Mouse (Mus musculus) MEL (cell line): ENCODE data around the gene Grcc10.

Experiments used
- CTCF ChIP-seq, 3 experiments: IDR thresholded peaks in 2 of 3; conservative IDR thresholded peaks in 1 of 3; 2 replicates each; pipeline ENCODE4 v1.5.1; 2011 to 2012; ENCODE audit warnings: low read length in 3 of 3, low read depth in 2 of 3, mild to moderate bottlenecking in 2 of 3, improper control_type of control experiment in 1 of 3, inconsistent platforms in 1 of 3, mixed read lengths in 1 of 3, moderate library complexity in 1 of 3; ENCODE audit not compliant: control insufficient read depth in 1 of 3, insufficient read depth in 1 of 3, poor library complexity in 1 of 3, severe bottlenecking in 1 of 3
- JUND ChIP-seq: IDR thresholded peaks from 2 replicates; pipeline ENCODE4 v1.6.1; 2011; ENCODE audit warnings: low read depth, mild to moderate bottlenecking, improper control_type of control experiment, low read length
- POLR2A ChIP-seq, 2 experiments: IDR thresholded peaks; 2 replicates each; pipeline ENCODE4 v1.6.1; 2011 to 2012; ENCODE audit warnings: low read length in 2 of 2, mild to moderate bottlenecking in 2 of 2, control low read depth in 1 of 2, improper control_type of control experiment in 1 of 2, low read depth in 1 of 2, moderate library complexity in 1 of 2; ENCODE audit not compliant: control insufficient read depth in 1 of 2, insufficient read depth in 1 of 2, poor library complexity in 1 of 2
- RCOR1 ChIP-seq: IDR thresholded peaks from 2 replicates; pipeline ENCODE4 v1.6.1; 2012; ENCODE audit warnings: low read depth, mild to moderate bottlenecking, inconsistent platforms, low read length, improper control_type of control experiment
- SIN3A ChIP-seq: IDR thresholded peaks from 2 replicates; pipeline ENCODE4 v1.6.1; 2012; ENCODE audit warnings: low read length, improper control_type of control experiment, inconsistent platforms

DNA sequence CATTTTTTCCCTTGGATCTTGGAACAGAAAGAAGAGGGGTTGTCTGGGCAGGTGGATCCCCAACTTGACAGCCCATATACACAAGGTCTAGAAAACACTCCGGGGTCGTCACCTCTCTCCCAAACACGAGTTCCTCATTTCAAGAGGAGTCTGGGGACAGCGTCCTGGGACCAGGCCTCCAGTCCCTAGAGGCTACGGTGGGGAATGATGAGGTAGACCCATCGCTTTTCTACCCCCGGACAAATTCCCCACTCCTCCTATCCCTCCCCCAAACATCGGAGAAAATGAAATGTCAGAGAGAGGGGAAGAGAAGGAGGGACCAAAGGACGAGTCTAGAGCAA lies 27.5 kb upstream of the Grcc10 start:
- TF ChIP-seq CTCF (IDR thresholded peaks at IDR 0.05 in 2 of 3, conservative IDR thresholded peaks at IDR 0.05 in 1 of 3; ENCODE audit: control insufficient read depth in 1 of 3, insufficient read depth in 1 of 3, low read depth in 2 of 3, low read length in 3 of 3, poor library complexity in 1 of 3, severe bottlenecking in 1 of 3) (no peak), RCOR1 (no peak), POLR2A (IDR thresholded peaks at IDR 0.05; ENCODE audit: control insufficient read depth in 1 of 2, insufficient read depth in 1 of 2, low read depth in 1 of 2, low read length in 2 of 2, poor library complexity in 1 of 2) (no peak), JUND (no peak), SIN3A (no peak)
